Mouse (Mus musculus) megakaryocyte, embryonic 14.5 days (primary cell): ENCODE data around the gene Larp1b.

ENCODE experiments used
- FLI1 ChIP-seq: IDR thresholded peaks from 2 replicates; pipeline ENCODE4 v1.6.1; 2012; ENCODE audit warnings: low read length, inconsistent platforms, mixed read lengths
- GATA1 ChIP-seq: IDR thresholded peaks from 3 replicates; pipeline ENCODE4 v1.6.1; 2012; ENCODE audit warnings: mixed read lengths, low read length, inconsistent platforms, borderline replicate concordance

DNA sequence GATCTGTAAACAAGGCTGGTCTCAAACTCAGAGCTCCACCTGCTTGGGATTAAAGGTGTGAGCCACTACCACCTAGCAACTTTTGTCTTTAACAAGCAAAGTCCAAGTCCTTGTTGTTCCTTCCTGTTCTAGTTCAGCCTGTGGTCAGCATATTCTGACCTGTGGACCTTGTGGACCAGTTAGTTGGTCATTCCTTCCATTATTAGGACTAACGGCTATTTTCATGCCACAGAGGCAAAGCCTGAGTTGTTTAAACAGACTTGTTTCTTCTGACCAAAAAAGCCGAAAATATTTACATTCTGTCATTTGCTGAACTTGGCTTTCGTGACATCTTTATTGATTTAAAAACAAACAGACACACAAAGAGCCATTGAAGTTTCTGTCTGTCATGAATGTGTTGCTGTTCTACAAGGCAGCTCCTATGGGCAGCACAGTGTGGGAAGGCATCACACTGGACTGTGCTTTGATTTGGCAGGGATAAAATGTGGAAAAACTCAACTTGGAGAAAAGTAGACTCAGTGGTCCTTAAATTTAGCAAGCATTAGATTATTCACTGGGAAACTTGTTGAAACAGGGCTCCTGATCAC lies 68.5 kb downstream of the Larp1b start:
- no peak for TF ChIP-seq FLI1
- TF ChIP-seq GATA1: no peak
